Mouse (Mus musculus): ENCODE measurements around the gene Fam83d.

DNA sequence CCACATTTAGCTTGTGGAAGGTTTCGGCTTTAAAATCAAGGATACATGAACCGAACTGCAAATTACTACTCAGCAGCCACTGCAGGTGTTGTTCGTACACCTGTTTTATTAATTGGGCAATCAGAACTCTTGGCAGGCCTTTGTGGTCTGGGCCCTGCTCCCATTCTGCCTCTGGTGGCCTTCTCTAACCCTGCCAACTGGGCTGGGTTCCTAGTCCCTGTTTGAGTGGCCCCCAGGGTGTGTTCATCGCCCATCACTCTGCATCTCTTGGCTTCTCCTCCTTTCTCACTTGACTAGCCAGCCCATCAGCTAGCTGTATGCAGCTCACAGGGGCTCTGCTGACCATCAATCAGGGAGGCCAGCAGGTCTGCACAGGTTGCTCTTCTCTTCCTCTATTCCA, 8.8 kb downstream of the Fam83d start:
- no peak for TF ChIP-seq POLR2A (IDR thresholded peaks at IDR 0.05; ENCODE audit: control insufficient read depth, low read depth, low read length)
- TF ChIP-seq CTCF (IDR thresholded peaks at IDR 0.05; ENCODE audit: control insufficient read depth, insufficient read depth, insufficient replicate concordance, low read depth, low read length) = no peak
